Mouse (Mus musculus) layer of hippocampus, adult 18-20 months (tissue): Measurements from ENCODE around the gene Qpctl. TPM values are rescaled to one million over a fixed set of nuclear protein-coding genes. Genes with fewer than 3 reads are reported as not detected.

ENCODE experiments used
- DNase-seq, 2 experiments: peaks; one replicate each; pipeline ENCODE4 v3.0.0; 2022; ENCODE audit warnings: low spot score in 2 of 2
- long read RNA-seq: library from polyadenylated mRNA; stranded (forward); transcript quantifications from one replicate; pipeline ENCODE4 v2.0.0, GENCODE M21; 2021
- total RNA-seq, 2 experiments: library from RNA; stranded (reverse); gene quantifications; 2 replicates each; pipeline ENCODE4 v1.2.3; 2021

The Qpctl gene
- 10 to 100 TPM; 17.1 to 18.7 TPM for total RNA-seq
- long read RNA-seq, transcript Qpctl-201 (7 exons, 2,710 nt) = major isoform, 15 of 47 reads
- long read RNA-seq, partial matches to known transcripts = 6 of 47 reads
- long read RNA-seq, other reads (novel, unspliced or antisense) = 26 of 47 reads

- DNase-seq = peak; percentile 97 to 99
These were observed at the start of gene Qpctl for GRCm38 (mm10) chr7:19148875-19149541. Qpctl (minus strand) TSS chr7:19149291.

GRCm38 (mm10) chr7:19197985-19198384 lies 48.9 kb upstream of the Qpctl start:
- DNase-seq = no peak

DNA sequence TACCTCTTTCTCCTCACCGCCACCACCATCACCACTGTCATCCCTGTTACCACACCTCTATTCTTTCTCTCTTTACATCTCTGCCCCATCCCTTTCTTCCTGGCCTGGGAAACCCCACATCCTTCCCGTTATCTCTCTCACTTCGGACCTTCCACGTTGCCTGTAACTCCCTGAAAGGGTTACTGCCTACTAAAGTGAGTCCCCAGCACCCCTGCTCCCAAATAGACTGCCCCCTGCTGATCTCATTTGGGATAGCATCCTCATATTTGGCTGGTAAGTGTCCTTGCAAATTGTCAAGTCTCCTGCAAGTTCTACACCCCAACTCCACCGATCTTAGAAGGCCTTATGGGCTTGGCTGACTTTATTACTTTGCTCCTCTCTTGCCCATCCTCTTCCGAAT lies 47.6 kb upstream of the Qpctl start:
- DNase-seq = peak in 1 of 2 experiments; percentile 49

- no peak for DNase-seq
These were observed 45.6 kb upstream of the Qpctl start for GRCm38 (mm10) chr7:19194676-19195075.

DNA sequence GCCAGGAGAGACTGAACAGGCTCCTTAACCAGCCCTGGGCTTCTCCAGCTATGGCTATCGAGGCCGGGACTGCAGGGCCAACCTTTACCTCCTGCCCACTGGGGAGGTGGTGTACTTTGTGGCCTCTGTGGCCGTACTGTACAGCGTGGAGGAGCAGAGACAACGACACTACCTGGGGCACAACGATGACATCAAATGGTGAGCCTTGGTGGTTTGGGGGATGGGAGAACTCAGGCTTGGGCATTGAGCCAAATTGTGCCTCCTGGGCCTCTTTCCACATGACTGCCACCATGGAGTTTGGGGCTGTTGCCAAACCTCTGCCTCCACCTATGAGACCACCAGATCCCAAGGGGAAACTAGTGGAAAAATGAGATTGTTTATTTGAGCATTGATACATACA lies 35.7 kb upstream of the Qpctl start:
- no peak for DNase-seq

GRCm38 (mm10) chr7:19184250-19184649 lies 35.2 kb upstream of the Qpctl start:
- no peak for DNase-seq

DNA sequence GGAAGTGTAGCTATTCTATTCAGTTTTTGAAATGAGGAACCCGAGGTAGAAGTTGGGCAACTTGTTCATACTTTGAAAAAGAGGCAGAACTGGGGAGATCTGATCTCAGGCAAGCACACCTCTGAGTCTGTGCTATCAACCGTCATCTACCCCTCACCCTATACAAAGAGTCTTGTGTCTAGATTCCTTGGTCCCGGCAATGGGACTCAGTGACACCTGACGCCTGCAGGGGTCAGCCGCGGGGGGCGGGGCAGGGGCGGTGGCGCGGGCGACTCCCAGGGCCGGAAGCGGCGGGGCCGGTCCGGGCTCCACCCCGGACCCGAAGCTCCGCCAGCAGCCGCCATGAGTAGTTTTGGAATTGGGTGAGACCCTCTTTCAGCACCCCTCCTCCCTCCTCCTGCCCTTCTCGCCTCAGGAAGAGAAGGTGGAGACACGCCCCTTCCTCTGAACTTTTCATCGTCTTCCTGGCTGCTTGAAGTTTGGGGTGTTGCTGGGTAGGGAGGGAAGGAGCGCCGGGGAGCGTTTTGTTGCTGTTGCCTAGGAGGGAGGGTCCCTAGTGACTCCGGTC lies 31.9 kb upstream of the Qpctl start:
- no peak for DNase-seq

GRCm38 (mm10) chr7:19179936-19180335 lies 30.8 kb upstream of the Qpctl start:
- no peak for DNase-seq

GRCm38 (mm10) chr7:19179173-19179572 lies 30.1 kb upstream of the Qpctl start:
- DNase-seq = peak in 1 of 2 experiments; percentile 66

DNA sequence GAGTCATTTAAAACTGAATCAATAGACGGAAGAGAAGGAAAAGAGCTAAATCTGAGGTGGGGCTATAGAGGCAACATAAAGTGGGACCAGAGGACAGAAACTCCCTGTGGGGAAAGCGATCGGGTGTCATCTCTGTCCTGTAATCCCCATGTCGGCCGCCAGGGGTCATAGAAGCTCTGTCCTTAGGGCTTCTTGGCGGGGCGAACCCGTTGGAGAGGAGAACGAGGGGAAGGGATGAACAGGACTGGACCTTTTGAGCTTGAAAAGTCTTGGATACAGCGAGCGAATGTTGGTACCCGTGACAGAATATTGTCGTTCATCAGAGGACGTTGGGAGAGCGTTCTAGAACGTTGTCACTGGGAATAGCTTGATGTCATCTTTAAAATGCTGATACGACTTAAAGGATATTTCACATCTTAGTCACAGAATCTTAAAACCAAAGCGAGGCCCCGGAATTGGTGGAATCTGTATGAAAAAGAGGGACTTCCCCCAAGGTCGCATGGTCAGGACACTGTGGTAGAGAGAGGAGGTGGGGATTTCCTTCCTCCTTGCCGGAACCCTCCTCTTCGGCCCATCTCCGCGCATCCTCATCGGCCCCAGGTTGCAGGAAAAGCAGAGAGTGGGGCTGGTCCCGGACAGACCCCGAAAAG lies 29.5 kb upstream of the Qpctl start:
- peak; percentile 72 to 90 for DNase-seq

DNA sequence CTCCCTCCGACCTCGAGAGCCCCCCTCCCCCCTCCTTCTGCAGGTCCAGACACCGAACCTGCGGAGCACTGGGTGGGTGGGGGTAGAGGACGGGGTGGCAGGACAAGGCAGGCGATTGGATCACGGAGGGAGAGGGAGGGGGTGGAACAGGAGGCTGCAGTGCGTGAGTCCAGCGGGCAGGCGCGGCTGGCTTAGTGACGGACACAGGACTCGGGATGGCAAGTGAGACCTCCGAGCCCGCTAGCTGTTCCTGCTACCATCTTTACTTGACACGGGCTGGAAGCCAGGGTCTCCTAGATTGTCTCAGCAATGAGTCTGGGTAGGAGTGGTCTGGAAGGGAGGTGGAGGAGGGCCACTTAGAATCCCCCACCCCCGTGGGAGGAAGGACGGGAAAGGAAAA lies 28.9 kb upstream of the Qpctl start:
- peak in 1 of 2 experiments; percentile 51 for DNase-seq

DNA sequence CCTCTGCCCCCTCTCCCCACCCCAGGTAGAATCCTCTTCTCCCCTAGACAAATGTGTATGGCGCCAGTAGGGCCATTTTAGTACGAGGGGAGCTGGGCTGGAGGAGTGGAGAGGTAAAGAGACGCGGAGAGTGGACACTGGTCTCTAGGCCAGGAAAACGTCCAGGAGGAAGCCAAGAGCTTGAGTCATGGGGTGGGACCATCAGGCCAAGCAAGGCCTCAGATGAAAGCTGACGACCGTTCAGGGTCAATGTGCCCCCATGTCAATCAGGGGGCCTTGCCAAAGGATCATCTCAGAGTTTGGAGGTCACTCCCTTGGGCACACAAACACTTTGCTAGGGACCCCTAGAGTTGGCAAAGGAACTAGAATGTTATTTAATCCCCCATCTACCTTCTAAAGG lies 28.1 kb upstream of the Qpctl start:
- DNase-seq = no peak

GRCm38 (mm10) chr7:19176516-19176947 lies 27.4 kb upstream of the Qpctl start:
- DNase-seq = no peak

GRCm38 (mm10) chr7:19175708-19176515 lies 26.8 kb upstream of the Qpctl start, which contains the start of gene Eml2:
Eml2 (plus strand) TSS chr7:19176421.
- peak; percentile 89 to 94 for DNase-seq

DNA sequence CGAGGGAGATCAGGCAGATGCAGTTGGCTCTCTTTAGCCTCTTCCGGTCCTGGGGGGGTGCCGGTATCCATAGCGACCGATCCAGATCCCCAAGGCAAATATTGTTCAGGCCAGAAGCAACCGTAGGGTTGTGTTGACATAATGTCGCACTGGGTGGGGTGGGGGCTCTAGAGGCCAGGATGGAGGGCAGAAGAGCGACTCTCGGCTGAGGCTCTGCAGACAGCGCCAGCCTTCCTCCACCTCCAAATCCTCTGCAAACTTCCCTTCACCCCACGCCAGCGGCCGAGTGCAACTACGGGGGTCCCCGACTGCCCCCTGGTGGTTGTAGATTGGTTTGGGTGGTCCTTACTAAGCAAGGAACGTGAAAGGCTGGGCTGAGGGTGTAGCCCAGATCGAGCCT lies 23.8 kb upstream of the Qpctl start:
- peak; percentile 78 to 89 for DNase-seq

DNA sequence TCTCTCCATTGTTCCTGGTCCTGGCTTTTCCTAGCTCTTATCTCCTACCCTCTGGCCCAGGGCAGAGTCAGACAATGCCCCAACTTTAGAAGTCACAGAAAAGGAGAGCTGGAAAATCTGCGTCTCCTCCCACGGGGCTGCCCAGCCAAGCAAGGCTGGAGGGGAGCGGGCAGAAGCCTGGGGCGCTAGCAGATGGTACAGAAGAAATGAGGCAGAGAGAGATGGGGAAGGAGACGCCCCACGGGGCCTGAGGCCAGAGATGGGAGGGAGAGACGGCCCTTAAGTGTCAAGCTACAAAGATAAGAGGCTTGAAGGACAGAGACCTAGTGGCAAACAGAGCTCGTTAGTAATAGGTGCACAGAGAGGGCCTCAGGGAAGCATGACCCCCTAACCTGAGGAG lies 22.7 kb upstream of the Qpctl start:
- no peak for DNase-seq

DNA sequence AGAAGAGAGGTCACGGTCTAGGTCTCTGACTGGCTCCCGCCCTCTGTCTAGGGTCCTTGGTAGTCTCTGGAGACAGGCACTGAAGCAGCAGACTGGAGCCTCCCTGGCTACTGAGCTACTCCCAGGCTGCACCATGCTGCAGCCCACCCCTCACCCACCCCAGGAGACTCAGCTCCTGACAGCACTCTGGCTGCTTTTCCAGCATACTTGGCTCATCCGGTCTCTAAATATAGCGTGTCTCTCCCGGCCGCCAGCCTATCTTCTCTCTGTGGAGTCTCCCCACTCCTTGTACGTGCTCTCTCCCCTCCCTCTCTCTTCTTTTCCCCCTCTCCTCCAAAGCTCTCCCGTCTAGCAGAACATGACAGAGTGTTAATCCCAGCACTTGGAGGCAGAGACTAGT lies 21.1 kb upstream of the Qpctl start:
- DNase-seq = peak in 1 of 2 experiments; percentile 65

DNA sequence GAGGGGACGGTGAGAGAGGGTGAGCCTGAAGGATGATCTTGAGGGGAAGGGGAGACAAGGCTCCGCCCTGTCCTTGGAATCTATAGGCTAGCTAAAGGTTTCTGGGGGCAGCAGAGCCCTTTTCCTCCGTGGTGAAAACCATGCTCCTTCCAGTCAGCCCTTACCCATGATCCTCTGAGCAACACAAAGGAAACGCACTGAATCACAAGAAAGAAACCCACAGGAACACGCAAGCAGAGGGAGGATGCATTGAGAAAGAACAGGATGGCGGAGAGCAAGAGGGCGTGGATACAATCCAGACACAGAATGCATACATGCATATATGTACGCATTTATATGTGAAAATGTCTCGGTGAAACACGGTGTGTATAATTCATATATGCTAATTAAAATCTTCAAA lies 20.4 kb upstream of the Qpctl start:
- DNase-seq = no peak

- DNase-seq = no peak
These were observed 17.9 kb upstream of the Qpctl start for GRCm38 (mm10) chr7:19166990-19167389.

DNA sequence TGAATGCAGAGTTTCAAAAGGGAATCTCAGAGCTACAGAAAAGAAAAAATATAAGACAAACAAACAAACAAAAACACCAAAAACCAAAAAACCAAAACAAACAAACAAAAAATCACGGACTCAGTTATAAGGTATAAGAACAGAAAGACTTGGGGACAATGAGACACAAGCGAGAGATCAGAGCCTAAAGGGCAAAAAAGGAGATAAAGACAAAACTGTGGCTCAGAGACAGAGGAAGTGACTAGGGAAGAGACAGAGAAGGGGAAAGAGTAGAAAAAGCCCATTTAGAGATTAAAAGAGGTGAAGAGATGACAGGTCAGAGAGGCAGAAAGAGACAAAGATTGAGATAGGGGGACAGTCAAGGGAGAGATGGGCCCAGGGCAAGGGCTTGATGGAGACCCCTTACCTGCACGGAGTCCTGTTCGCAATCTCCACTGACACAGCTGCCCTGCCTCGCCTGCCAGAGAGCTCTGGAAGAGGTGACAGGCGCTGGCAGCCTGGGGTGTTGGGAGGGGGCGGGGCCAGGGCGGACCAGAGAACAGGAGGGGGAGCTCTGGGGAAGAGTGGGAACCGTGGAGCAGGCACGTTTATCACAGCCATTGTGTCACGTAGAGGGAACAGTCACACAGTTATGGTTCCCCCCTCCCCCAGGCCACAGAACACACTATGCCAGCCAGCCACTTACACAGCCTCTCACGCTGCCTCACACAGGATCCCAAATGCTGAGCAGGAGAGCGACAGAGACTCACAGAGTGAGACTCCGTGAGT lies 16.7 kb upstream of the Qpctl start, which contains the start of gene Gipr:
TSS of gene Gipr (minus strand) at position 472 of the 768 bp plus-strand sequence.
- DNase-seq = no peak
